Mouse (Mus musculus): ENCODE measurements at regions not wholly inside any gene's neighbourhood (a gene's known extent, or its start where the extent isn't known, plus 50 kb on each side); places are given as distances from the start of the nearest gene placed in this dataset.
A peak's percentile ranks its signal among the peaks of the same experiment; 100 is the strongest.

- peak; percentile 22 for DNase-seq (ENCODE audit: low read depth, low spot score)
These were observed 85.6 kb upstream of the Galntl6 start for GRCm38 (mm10) chr8:58998081-58998480.
